11 mouse cellular contexts compared by ENCODE assay signal in genomic region chr2:131498219-131498618, GRCm38 (mm10). TPM values are rescaled to one million over a fixed set of nuclear protein-coding genes. Genes with fewer than 3 reads are reported as not detected.
DNase-seq lines count a peak whose midpoint lies in the region; ATAC-seq and TF ChIP-seq lines count a peak whose summit lies in the region.
"Had no signal": no experiment of that assay in that cellular context is flagged by ENCODE, and none has a peak within 500 bp of the region (broad histone marks: within the 10 kb centered on the region; RNA-seq: fewer than 3 reads in every experiment).

No protein-coding gene starts in this region.

- ATAC-seq in embryonic facial prominence, embryonic 13.5 days (ENCODE audit: insufficient number of reproducible peaks, insufficient read depth, low FRiP score, low TSS enrichment, low read depth): no peak
- no peak for ATAC-seq in megakaryocyte, adult 5-6 weeks (ENCODE audit: poor library complexity, severe bottlenecking)
- ATAC-seq in liver, embryonic 14.5 days (ENCODE audit: insufficient read depth): no peak
- ATAC-seq in hindbrain, embryonic 16.5 days: no peak
- ATAC-seq: Patski had no signal

- H3K4me2 ChIP-seq in embryonic facial prominence, embryonic 13.5 days: no peak overlapping the region
- H3K4me2 ChIP-seq in liver, embryonic 14.5 days (ENCODE audit: low read depth): peak overlapping the region; percentile 82
- H3K4me2 ChIP-seq in hindbrain, embryonic 16.5 days (ENCODE audit: low read length): no peak overlapping the region

- TF ChIP-seq EP300 in liver, embryonic 14.5 days (IDR thresholded peaks at IDR 0.05; ENCODE audit: low read depth): no peak

- no peak for DNase-seq in embryonic facial prominence, embryonic 10.5 days (ENCODE audit: low spot score)
- peak; percentile 67 for DNase-seq in gastrocnemius, postnatal 14 days
- DNase-seq in liver, embryonic 14.5 days (ENCODE audit: low read depth in 3 of 3, low spot score in 3 of 3): no peak
- DNase-seq in natural killer cell, adult 2 months (ENCODE audit: low spot score in 2 of 2): no peak
- DNase-seq: kidney, adult 2 months had no signal

- TF ChIP-seq CTCF in liver, embryonic 14.5 days (IDR thresholded peaks at IDR 0.05; ENCODE audit: low read depth): no peak

- H3K27me3 ChIP-seq in embryonic facial prominence, embryonic 13.5 days: no peaks in the 10 kb centered on the region
- peaks cover 6% of the 10 kb centered on the region for H3K27me3 ChIP-seq in embryonic facial prominence, embryonic 10.5 days (replicated peaks; ENCODE audit: low read depth, poor library complexity, severe bottlenecking)
- no peaks in the 10 kb centered on the region for H3K27me3 ChIP-seq in megakaryocyte, embryonic 14.5 days (replicated peaks)
- H3K27me3 ChIP-seq in liver, embryonic 14.5 days (ENCODE audit: control insufficient read depth, insufficient read depth, low read length): no peaks in the 10 kb centered on the region
- no peaks in the 10 kb centered on the region for H3K27me3 ChIP-seq in hindbrain, embryonic 16.5 days (replicated peaks; ENCODE audit: control insufficient read depth, insufficient read depth, low read length)
- H3K27me3 ChIP-seq: Patski had no signal

- H3K9ac ChIP-seq in embryonic facial prominence, embryonic 13.5 days: no peak overlapping the region
- H3K9ac ChIP-seq in liver, embryonic 14.5 days (replicated peaks): peak overlapping the region; percentile 77
- H3K9ac ChIP-seq in hindbrain, embryonic 16.5 days (ENCODE audit: low read depth, low read length): no peak overlapping the region

- H3K4me3 ChIP-seq in embryonic facial prominence, embryonic 13.5 days: no peak overlapping the region
- no peak overlapping the region for H3K4me3 ChIP-seq in embryonic facial prominence, embryonic 10.5 days
- H3K4me3 ChIP-seq in megakaryocyte, embryonic 14.5 days (replicated peaks): peak overlapping the region; percentile 88
- H3K4me3 ChIP-seq in liver, embryonic 14.5 days (ENCODE audit: insufficient read depth in 1 of 2, low read depth in 2 of 2, low read length in 2 of 2): peak overlapping the region in 1 of 2 experiments; percentile 42; a peak in 2 of 4 replicates
- H3K4me3 ChIP-seq in hindbrain, embryonic 16.5 days (ENCODE audit: low read length): no peak overlapping the region

- H3K27ac ChIP-seq in embryonic facial prominence, embryonic 13.5 days: 0 out of 2 replicates have a peak overlapping the region, but pooled peaks have one; percentile 1
- no peak overlapping the region for H3K27ac ChIP-seq in embryonic facial prominence, embryonic 10.5 days (replicated peaks)
- H3K27ac ChIP-seq in liver, embryonic 14.5 days: peak overlapping the region; percentile 99
- no peak overlapping the region for H3K27ac ChIP-seq in hindbrain, embryonic 16.5 days (ENCODE audit: low read depth, low read length)
- H3K27ac ChIP-seq: stomach, postnatal 0 days had no signal

- H3K36me3 ChIP-seq in embryonic facial prominence, embryonic 13.5 days: no peaks in the 10 kb centered on the region
- no peaks in the 10 kb centered on the region for H3K36me3 ChIP-seq in embryonic facial prominence, embryonic 10.5 days (replicated peaks)
- H3K36me3 ChIP-seq in megakaryocyte, embryonic 14.5 days (replicated peaks; ENCODE audit: low read length): peaks cover 86% of the 10 kb centered on the region
- peaks cover 2% of the 10 kb centered on the region; the same call in 1 of the 2 replicates for H3K36me3 ChIP-seq in liver, embryonic 14.5 days (replicated peaks; ENCODE audit: control insufficient read depth, insufficient read depth, low read depth)
- no peaks in the 10 kb centered on the region for H3K36me3 ChIP-seq in hindbrain, embryonic 16.5 days (ENCODE audit: control insufficient read depth, insufficient read depth, low read length)

- peaks cover 61% of the 10 kb centered on the region for H3K4me1 ChIP-seq in embryonic facial prominence, embryonic 13.5 days
- H3K4me1 ChIP-seq in embryonic facial prominence, embryonic 10.5 days: peaks cover 37% of the 10 kb centered on the region
- peaks cover 100% of the 10 kb centered on the region for H3K4me1 ChIP-seq in megakaryocyte, embryonic 14.5 days
- H3K4me1 ChIP-seq in liver, embryonic 14.5 days (replicated peaks; ENCODE audit: control insufficient read depth in 2 of 2, insufficient read depth in 2 of 2, low read length in 1 of 2): peaks cover 66 to 69% of the 10 kb centered on the region in 2 experiments
- H3K4me1 ChIP-seq in hindbrain, embryonic 16.5 days (ENCODE audit: control insufficient read depth, insufficient read depth, low read depth, low read length): peaks cover 27% of the 10 kb centered on the region

- intact Hi-C loops in gastrocnemius, postnatal 14 days (cut with DNase I; ENCODE audit: low total_unique reads): no loop called here

- H3K9me3 ChIP-seq in embryonic facial prominence, embryonic 13.5 days: no peaks in the 10 kb centered on the region
- no peaks in the 10 kb centered on the region for H3K9me3 ChIP-seq in embryonic facial prominence, embryonic 10.5 days
- no peaks in the 10 kb centered on the region for H3K9me3 ChIP-seq in megakaryocyte, embryonic 14.5 days
- no peaks in the 10 kb centered on the region for H3K9me3 ChIP-seq in liver, embryonic 14.5 days (ENCODE audit: control insufficient read depth, low read length)
- H3K9me3 ChIP-seq in hindbrain, embryonic 16.5 days (ENCODE audit: control insufficient read depth, low read length): no peaks in the 10 kb centered on the region

- 67% methylated on average over 7 of the region's 7 CpGs for WGBS in embryonic facial prominence, embryonic 13.5 days
- WGBS in embryonic facial prominence, embryonic 10.5 days: 69% methylated on average over 7 of the region's 7 CpGs
- 75% methylated on average over 7 of the region's 7 CpGs for WGBS in liver, embryonic 14.5 days (ENCODE audit: insufficient replicate concordance)
- WGBS in hindbrain, embryonic 16.5 days: 62% methylated on average over 7 of the region's 7 CpGs

RNA-seq across cellular contexts. Expression of gene Smox, which starts 6.9 kb away (rescaled TPM):
- 57.2 and 60.2 TPM in 2 replicates for polyA plus RNA-seq in embryonic facial prominence, embryonic 13.5 days (2015; fragmentation: Nextera tagmentation; extraction: Ambion mirVana)
- polyA plus RNA-seq in embryonic facial prominence, embryonic 10.5 days (2016; fragmentation: Nextera tagmentation; extraction: Ambion mirVana): 36.0 and 42.0 TPM in 2 replicates
- 504 and 573 TPM in 2 replicates for polyA plus RNA-seq in megakaryocyte, embryonic 14.5 days (2012; ENCODE audit: insufficient read depth, low replicate concordance)
- total RNA-seq in megakaryocyte, adult 5-6 weeks (2015): 12.6 and 17.4 TPM in 2 replicates
- 12.0 and 16.1 TPM in 2 replicates for total RNA-seq in megakaryocyte, adult 5-6 weeks (2017)
- total RNA-seq in gastrocnemius, postnatal 14 days (2021): 10 to 100 TPM; 24.6 to 40.4 TPM
- polyA plus RNA-seq in liver, embryonic 14.5 days (2012; rRNA removed): 58.1 and 75.0 TPM in 2 replicates
- 70.4 and 85.8 TPM in 2 replicates for polyA plus RNA-seq in liver, embryonic 14.5 days (2014; fragmentation: Nextera tagmentation; extraction: Ambion mirVana)
- 60.3 and 70.9 TPM in 2 replicates for polyA plus RNA-seq in hindbrain, embryonic 16.5 days (2015; fragmentation: Nextera tagmentation; extraction: Ambion mirVana)

Comparison
In these comparisons a context has a peak if more than half of its experiments do, and no peak if none do; other contexts are left out.
1. H3K27ac ChIP-seq: peak in embryonic facial prominence, embryonic 13.5 days (single experiment) and liver, embryonic 14.5 days (single experiment); none in embryonic facial prominence, embryonic 10.5 days (single experiment) and hindbrain, embryonic 16.5 days (single experiment).